Mouse (Mus musculus): ENCODE measurements around the gene I830077J02Rik. TPM values are rescaled to one million over a fixed set of nuclear protein-coding genes. Genes with fewer than 3 reads are reported as not detected.
"Not testable (repeated sequence)": the region's sequence is repeated elsewhere in the genome, so short reads cannot be mapped to it uniquely, and the experiment has no call there.

The I830077J02Rik gene
- polyA plus RNA-seq, 1 experiment from 2014 or later = 3.2 TPM

GRCm38 (mm10) chr3:105920743-105921142 lies 11.7 kb downstream of the I830077J02Rik start:
- H3K27me3 ChIP-seq; H3K9me3 ChIP-seq (replicated peaks); H3K9ac ChIP-seq; ATAC-seq (ENCODE audit: insufficient read depth); H3K27ac ChIP-seq (replicated peaks); H3K4me2 ChIP-seq; H3K36me3 ChIP-seq (replicated peaks); H3K4me3 ChIP-seq (replicated peaks): not testable (repeated sequence)
- peaks cover 34% of the 10 kb centered on the region for H3K4me1 ChIP-seq (replicated peaks)

GRCm38 (mm10) chr3:105918355-105918745 lies 14.1 kb downstream of the I830077J02Rik start:
- Histone ChIP-seq H3K27ac (replicated peaks) (no peak overlapping the region), H3K4me2 (no peak overlapping the region), H3K9ac (no peak overlapping the region), H3K4me3 (replicated peaks) (no peak overlapping the region), H3K4me1 (replicated peaks) (peaks cover 47% of the 10 kb centered on the region), H3K36me3 (replicated peaks) (no peaks in the 10 kb centered on the region), H3K9me3 (replicated peaks) (no peaks in the 10 kb centered on the region), H3K27me3 (no peaks in the 10 kb centered on the region)
- WGBS (ENCODE audit: insufficient replicate concordance) = 43% methylated on average over 3 of the region's 3 CpGs
- no peak for ATAC-seq (ENCODE audit: insufficient read depth)

GRCm38 (mm10) chr3:105917656-105918354 lies 14.7 kb downstream of the I830077J02Rik start:
- no peak overlapping the region for H3K4me3 ChIP-seq (replicated peaks)
- no peak for ATAC-seq (ENCODE audit: insufficient read depth)
- no peaks in the 10 kb centered on the region for H3K9me3 ChIP-seq (replicated peaks)
- no peak overlapping the region for H3K4me2 ChIP-seq
- no peak overlapping the region for H3K27ac ChIP-seq (replicated peaks)
- no peaks in the 10 kb centered on the region for H3K27me3 ChIP-seq
- no peak overlapping the region for H3K9ac ChIP-seq
- H3K36me3 ChIP-seq (replicated peaks) = no peaks in the 10 kb centered on the region
- 26% methylated on average over 10 of the region's 10 CpGs for WGBS (ENCODE audit: insufficient replicate concordance)
- peaks cover 50% of the 10 kb centered on the region for H3K4me1 ChIP-seq (replicated peaks)

GRCm38 (mm10) chr3:105916455-105916854 lies 16.0 kb downstream of the I830077J02Rik start:
- ATAC-seq (ENCODE audit: insufficient read depth); H3K9ac ChIP-seq; H3K4me2 ChIP-seq; H3K27me3 ChIP-seq; H3K36me3 ChIP-seq (replicated peaks); H3K27ac ChIP-seq (replicated peaks); H3K9me3 ChIP-seq (replicated peaks); H3K4me3 ChIP-seq (replicated peaks): not testable (repeated sequence)
- peaks cover 60% of the 10 kb centered on the region for H3K4me1 ChIP-seq (replicated peaks)

GRCm38 (mm10) chr3:105915281-105915680 lies 17.2 kb downstream of the I830077J02Rik start:
- 0 out of 2 replicates have a peak overlapping the region, but pooled peaks have one; percentile 19 for H3K27ac ChIP-seq (replicated peaks)
- H3K27me3 ChIP-seq = 0 out of 2 replicates have a peak, but pooled peaks cover 7% of the 10 kb centered on the region
- H3K4me1 ChIP-seq (replicated peaks) = peaks cover 65% of the 10 kb centered on the region
- no peak for ATAC-seq (ENCODE audit: insufficient read depth)
- H3K4me3 ChIP-seq (replicated peaks) = no peak overlapping the region
- no peak overlapping the region for H3K9ac ChIP-seq
- H3K9me3 ChIP-seq (replicated peaks) = no peaks in the 10 kb centered on the region
- no peaks in the 10 kb centered on the region for H3K36me3 ChIP-seq (replicated peaks)
- no peak overlapping the region; the same call in 1 of the 2 replicates for H3K4me2 ChIP-seq
- 24% methylated on average over 1 of the region's 1 CpGs for WGBS (ENCODE audit: insufficient replicate concordance)

- 0 out of 2 replicates have a peak, but pooled peaks cover 9% of the 10 kb centered on the region for H3K27me3 ChIP-seq
- 9% methylated on average over 10 of the region's 10 CpGs for WGBS (ENCODE audit: insufficient replicate concordance)
- H3K4me2 ChIP-seq = peak overlapping the region; percentile 55
- H3K4me3 ChIP-seq (replicated peaks) = no peak overlapping the region; the same call in 1 of the 2 replicates
- H3K4me1 ChIP-seq (replicated peaks) = peaks cover 65% of the 10 kb centered on the region
- H3K9me3 ChIP-seq (replicated peaks) = no peaks in the 10 kb centered on the region
- peak overlapping the region; percentile 69 for H3K27ac ChIP-seq (replicated peaks)
- no peak overlapping the region for H3K9ac ChIP-seq
- H3K36me3 ChIP-seq (replicated peaks) = no peaks in the 10 kb centered on the region
- peak; percentile 67 for ATAC-seq (ENCODE audit: insufficient read depth)
These were observed 18.4 kb downstream of the I830077J02Rik start for GRCm38 (mm10) chr3:105913839-105914681.

GRCm38 (mm10) chr3:105912097-105912880 lies 20.2 kb downstream of the I830077J02Rik start:
- H3K9me3 ChIP-seq (replicated peaks) = no peaks in the 10 kb centered on the region
- no peak overlapping the region for H3K4me3 ChIP-seq (replicated peaks)
- H3K4me1 ChIP-seq (replicated peaks) = peaks cover 51% of the 10 kb centered on the region
- 0 out of 2 replicates have a peak, but pooled peaks cover 10% of the 10 kb centered on the region for H3K27me3 ChIP-seq
- 37% methylated on average over 9 of the region's 9 CpGs for WGBS (ENCODE audit: insufficient replicate concordance)
- no peak overlapping the region for H3K9ac ChIP-seq
- ATAC-seq (ENCODE audit: insufficient read depth) = no peak
- H3K4me2 ChIP-seq = no peak overlapping the region
- H3K36me3 ChIP-seq (replicated peaks) = no peaks in the 10 kb centered on the region
- H3K27ac ChIP-seq (replicated peaks) = no peak overlapping the region

GRCm38 (mm10) chr3:105910519-105911190 lies 21.8 kb downstream of the I830077J02Rik start:
- H3K27me3 ChIP-seq = 0 out of 2 replicates have a peak, but pooled peaks cover 10% of the 10 kb centered on the region
- H3K27ac ChIP-seq (replicated peaks) = peak overlapping the region; percentile 51; the same call in 1 of the 2 replicates
- ATAC-seq (ENCODE audit: insufficient read depth) = no peak
- H3K4me3 ChIP-seq (replicated peaks) = no peak overlapping the region
- H3K9ac ChIP-seq = no peak overlapping the region
- no peaks in the 10 kb centered on the region for H3K9me3 ChIP-seq (replicated peaks)
- H3K4me2 ChIP-seq = peak overlapping the region; percentile 15; the same call in 1 of the 2 replicates
- 40% methylated on average over 11 of the region's 11 CpGs for WGBS (ENCODE audit: insufficient replicate concordance)
- H3K36me3 ChIP-seq (replicated peaks) = no peaks in the 10 kb centered on the region
- peaks cover 45% of the 10 kb centered on the region for H3K4me1 ChIP-seq (replicated peaks)

GRCm38 (mm10) chr3:105908976-105909375 lies 23.5 kb downstream of the I830077J02Rik start:
- Histone ChIP-seq H3K4me2 (no peak overlapping the region), H3K27ac (replicated peaks) (no peak overlapping the region), H3K4me1 (replicated peaks) (peaks cover 40% of the 10 kb centered on the region), H3K36me3 (replicated peaks) (no peaks in the 10 kb centered on the region), H3K4me3 (replicated peaks) (no peak overlapping the region), H3K9ac (no peak overlapping the region), H3K27me3 (0 out of 2 replicates have a peak, but pooled peaks cover 10% of the 10 kb centered on the region), H3K9me3 (replicated peaks) (no peaks in the 10 kb centered on the region)
- ATAC-seq (ENCODE audit: insufficient read depth) = no peak
- 67% methylated on average over 4 of the region's 4 CpGs for WGBS (ENCODE audit: insufficient replicate concordance)

GRCm38 (mm10) chr3:105907956-105908655 lies 24.4 kb downstream of the I830077J02Rik start:
- no peak overlapping the region for H3K4me3 ChIP-seq (replicated peaks)
- no peak overlapping the region for H3K27ac ChIP-seq (replicated peaks)
- no peaks in the 10 kb centered on the region for H3K36me3 ChIP-seq (replicated peaks)
- no peak for ATAC-seq (ENCODE audit: insufficient read depth)
- WGBS (ENCODE audit: insufficient replicate concordance) = 45% methylated on average over 9 of the region's 9 CpGs
- no peak overlapping the region for H3K4me2 ChIP-seq
- H3K9me3 ChIP-seq (replicated peaks) = no peaks in the 10 kb centered on the region
- H3K9ac ChIP-seq = no peak overlapping the region
- peaks cover 31% of the 10 kb centered on the region for H3K4me1 ChIP-seq (replicated peaks)
- H3K27me3 ChIP-seq = 0 out of 2 replicates have a peak, but pooled peaks cover 10% of the 10 kb centered on the region
